Mouse (Mus musculus): Measurements from ENCODE around the gene Unc93b1.

GRCm38 (mm10) chr19:3998335-3998734 lies 63.3 kb downstream of the Unc93b1 start:
- TF ChIP-seq POLR2A (IDR thresholded peaks at IDR 0.05; ENCODE audit: control insufficient read depth, extremely low read depth, insufficient read depth, low read length, poor library complexity) (no peak), CTCF (IDR thresholded peaks at IDR 0.05; ENCODE audit: borderline replicate concordance, control insufficient read depth, extremely low read depth, insufficient read depth, low read length, poor library complexity) (no peak)
